Mouse (Mus musculus): ENCODE measurements around the gene Plekhg6.

The Plekhg6 gene

DNA sequence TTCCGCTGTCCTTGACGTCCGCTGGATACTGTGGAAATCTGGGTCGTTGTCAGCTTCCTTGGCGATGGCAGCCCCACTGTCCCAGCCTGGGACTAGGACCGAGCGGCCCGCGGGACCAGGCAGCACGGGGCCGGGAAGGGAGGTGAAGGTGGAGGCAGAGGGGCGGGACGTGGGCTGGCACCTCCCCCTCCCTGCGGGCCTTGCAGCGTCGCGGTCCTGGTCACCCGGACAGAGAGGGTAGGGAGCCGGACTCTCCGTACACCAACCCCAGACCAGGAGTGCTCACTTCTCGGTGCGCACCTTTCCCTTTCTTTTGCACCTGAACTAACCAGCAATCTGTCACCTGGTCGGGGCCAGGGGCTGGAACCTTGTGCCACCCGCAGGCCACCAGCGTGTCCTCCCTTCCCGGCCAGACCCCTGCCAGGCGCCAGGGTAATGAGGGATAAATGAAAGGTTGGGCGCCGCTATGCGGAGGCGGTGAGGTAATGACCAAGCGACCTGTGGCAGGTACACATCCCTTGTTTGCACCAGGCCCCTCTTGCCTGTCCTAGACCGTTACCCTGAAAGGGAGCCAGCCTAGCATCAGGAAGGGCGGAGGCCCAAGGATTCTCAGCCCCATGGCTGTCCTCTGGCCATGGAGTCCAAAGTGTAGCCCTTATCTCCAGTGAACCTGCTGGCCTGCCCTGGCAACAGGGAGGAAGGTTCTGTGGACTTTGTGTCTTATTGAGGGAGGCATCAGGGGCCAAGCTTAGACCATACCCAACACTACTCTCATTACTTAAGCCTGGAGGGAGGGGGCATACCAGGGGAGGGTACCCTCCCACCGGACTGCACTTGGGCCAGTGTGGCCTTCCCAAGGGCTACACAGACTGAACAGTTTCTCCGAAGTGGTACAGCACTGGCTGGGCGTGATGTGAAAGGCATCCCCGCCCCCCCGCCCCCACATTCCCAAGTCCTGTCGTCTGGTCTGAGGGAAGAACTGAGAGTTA is at the start of gene Plekhg6:
Gene Plekhg6, minus strand, starts transcription at position 422 of the 989 bp plus-strand sequence.
- CTCF ChIA-PET = no interaction called here

DNA sequence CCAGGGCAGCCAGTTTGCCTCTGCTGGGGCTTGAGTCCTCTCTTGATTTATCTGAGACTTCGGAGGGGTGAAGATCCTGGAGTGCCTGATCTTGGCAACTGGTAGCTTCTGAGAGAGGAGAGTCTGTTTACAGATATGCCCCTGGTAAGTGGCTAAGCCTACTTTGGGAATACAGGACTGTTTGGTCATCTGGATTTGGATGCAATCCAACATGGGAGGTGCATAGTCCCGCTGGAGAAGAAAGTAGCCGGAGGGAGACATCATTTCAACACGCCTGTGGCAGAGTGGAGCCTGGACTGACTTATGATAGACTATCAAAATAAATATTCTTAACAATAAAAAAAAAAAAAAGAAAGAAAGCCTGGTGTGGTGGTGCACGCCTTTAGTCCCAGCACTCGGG is 49.1 kb upstream of the Plekhg6 start:
- CTCF ChIA-PET = no interaction called here

DNA sequence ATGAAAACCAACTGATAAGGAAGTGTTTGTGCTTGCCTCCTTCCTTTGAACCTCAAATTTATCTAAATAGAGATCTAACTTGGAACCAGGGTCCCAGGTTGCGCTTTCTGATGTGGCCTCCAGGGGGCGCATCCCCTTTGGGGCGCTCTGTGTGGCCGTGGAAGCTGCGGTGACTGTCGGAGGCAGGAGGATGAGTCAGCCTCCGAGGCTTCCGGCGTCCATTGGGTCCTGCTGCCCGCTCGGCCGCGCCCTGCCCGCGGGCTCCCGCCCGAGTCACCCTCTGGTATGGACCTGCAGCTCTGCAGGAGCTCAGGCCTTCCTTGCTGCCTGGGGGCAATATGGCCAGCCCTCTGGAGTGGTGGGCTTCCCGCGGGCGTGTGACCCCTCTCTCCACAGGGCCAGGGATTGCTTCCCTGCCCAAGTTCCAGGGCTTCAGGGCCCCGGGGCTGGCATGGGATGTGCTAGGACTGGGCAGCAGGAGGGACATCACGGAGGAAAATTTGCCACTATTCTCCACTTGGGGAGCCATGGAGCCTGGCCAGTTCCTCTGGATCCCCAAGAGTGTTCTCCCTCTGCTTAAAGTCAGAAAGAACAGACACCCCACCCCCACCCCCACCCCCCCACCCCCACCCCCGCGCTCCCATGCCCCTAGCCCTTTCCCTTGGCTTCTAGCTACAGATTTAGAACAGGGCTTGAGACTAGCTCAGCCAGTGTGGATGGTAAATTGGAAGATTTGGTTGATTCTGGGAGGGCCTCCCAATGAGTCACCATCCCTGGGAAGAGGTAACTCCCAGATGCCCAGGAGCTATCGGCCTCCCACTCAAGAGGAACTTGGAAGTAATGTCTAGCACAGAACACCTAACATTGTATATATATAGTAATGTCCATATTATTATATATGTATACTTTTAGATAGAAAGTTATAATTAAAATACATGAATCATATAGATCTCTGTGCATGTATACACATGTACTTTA is 46.1 kb upstream of the Plekhg6 start:
- CTCF ChIA-PET = interaction anchor here (0.8 to 1.7 kb wide), 4 partner anchors 41 to 174 kb away, joined by 3 to 8 read pairs (median 5); no protein-coding TSS in a partner anchor

GRCm38 (mm10) chr6:125425205-125426090 is 44.9 kb upstream of the Plekhg6 start:
- CTCF ChIA-PET = interaction anchor here (0.6 to 1.0 kb wide), 5 partner anchors 9 to 1766 kb away, joined by 3 to 4 read pairs (median 3); no protein-coding TSS in a partner anchor

DNA sequence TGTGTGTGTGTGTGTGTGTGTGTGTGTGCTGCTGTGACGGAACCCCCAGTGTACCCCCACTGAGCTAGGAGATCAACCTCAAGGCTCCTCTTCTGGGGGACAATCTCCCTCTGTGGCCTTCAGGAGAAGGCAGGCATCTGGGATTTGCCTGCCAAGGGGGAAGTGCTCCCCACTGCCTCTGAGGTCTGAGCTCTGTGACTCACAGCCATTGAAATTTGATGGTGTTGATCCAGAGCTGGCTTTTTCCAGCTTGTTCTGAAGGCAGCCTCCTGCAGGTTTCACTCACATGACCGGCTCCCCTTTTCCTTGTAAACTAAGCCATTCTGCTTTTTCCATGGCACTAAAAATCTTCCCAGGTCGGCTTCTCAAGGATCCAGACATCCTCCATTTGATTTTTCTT is 43.6 kb upstream of the Plekhg6 start:
- CTCF ChIA-PET = interaction anchor here (0.6 to 1.2 kb wide), 4 partner anchors 18 to 254 kb away, joined by 3 read pairs; no protein-coding TSS in a partner anchor

GRCm38 (mm10) chr6:125423507-125423906 is 42.9 kb upstream of the Plekhg6 start:
- CTCF ChIA-PET = interaction anchor here (0.7 to 1.2 kb wide), 2 partner anchors 18 to 179 kb away, joined by 3 read pairs; no protein-coding TSS in a partner anchor

- CTCF ChIA-PET = no interaction called here
These were observed 42.5 kb upstream of the Plekhg6 start for GRCm38 (mm10) chr6:125423099-125423498.

DNA sequence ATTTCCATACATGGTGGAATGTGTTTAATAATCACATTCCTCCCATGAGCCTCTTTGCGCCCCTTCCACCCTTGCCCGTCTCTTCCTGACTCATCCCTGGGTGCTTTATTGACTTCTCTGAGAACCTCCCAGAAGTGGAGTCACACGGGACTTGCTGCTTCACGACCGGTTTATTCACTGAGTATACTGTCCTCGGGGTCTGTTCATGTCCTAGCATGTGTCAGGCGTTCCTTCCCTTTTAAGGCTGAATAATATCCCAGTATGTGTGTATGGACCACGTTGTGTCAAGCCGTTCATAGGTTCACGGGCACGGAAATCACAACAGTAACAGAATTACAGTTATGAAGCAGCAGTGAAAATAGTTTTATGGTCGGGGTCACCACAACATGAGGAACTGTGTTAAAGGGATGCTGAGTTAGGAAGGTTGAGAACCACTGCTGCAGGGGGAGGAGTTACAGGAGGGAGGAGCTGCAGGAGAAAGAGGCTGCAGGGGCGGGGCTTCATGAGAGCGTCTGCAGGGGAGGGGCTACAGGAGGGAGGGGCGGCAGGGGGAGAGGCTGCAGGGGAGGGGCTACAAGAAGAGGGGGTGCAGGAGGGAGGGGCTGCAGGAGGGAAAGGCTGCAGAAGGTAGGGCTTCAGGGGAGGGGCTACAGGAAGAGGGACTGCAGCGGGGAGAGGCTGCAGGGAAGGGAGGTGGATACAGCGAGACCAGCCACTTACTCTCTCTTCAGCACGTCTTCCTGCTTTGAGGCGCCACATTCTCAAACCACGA is 41.6 kb upstream of the Plekhg6 start:
- CTCF ChIA-PET = interaction anchor here (0.7 kb wide), 1 partner anchor 592 kb away, joined by 3 read pairs; no protein-coding TSS in a partner anchor

DNA sequence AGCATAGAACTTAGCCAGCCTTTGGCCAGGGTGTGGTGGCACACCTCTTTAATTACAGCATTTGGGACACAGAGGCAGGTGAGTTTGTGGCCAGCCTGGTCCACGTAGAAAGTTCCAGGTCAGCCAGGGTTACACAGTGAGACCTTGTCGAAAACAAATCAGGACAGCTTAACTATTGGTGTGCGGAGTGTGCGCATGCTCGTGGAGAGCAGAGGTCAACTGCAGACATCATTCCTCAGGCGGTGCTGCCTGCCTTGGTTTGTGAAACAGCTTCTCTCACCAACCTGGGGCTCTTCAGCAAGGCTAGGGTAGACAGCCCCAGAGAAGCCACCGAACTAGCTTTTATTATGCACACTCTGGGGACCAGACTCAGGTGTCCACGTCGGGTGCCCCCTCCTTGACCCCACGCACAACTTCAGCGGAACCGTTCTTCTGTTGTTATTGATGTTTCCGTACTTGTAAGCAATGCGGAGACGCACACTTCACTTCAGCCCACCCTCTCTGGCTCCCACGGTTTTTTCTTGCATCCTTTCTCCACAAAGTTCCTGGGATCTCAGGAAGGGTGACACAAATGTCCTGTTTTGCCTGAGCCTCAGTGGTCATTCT is 40.0 kb upstream of the Plekhg6 start:
- CTCF ChIA-PET = interaction anchor here (0.6 kb wide), 1 partner anchor 40 kb away, joined by 3 read pairs; no protein-coding TSS in a partner anchor

DNA sequence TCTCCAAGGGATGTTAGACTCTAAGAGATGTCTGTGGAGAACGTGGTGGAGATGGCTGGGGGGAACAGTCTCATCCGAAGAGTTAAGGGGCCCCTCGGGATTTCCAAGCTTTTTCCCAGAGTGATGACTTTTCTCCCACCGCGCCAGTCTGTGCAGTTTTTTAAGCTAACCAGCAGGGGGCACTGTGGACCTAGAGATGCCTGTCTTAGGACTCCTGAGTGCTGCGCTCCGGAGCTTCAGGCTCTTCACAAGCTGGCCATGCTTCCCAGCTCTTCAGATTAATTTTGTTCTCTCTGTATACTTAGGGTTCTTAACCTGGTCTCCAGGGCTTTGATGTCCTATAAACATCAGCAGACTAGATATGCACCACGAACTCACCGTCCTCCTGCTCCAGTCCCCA is 38.2 kb upstream of the Plekhg6 start:
- CTCF ChIA-PET = interaction anchor here (0.6 to 1.5 kb wide), 7 partner anchors 12 to 194 kb away, joined by 3 to 8 read pairs (median 4); partner anchors contain the start of gene Cd9

- CTCF ChIA-PET = no interaction called here
These were observed 32.7 kb upstream of the Plekhg6 start for GRCm38 (mm10) chr6:125413326-125413725.

DNA sequence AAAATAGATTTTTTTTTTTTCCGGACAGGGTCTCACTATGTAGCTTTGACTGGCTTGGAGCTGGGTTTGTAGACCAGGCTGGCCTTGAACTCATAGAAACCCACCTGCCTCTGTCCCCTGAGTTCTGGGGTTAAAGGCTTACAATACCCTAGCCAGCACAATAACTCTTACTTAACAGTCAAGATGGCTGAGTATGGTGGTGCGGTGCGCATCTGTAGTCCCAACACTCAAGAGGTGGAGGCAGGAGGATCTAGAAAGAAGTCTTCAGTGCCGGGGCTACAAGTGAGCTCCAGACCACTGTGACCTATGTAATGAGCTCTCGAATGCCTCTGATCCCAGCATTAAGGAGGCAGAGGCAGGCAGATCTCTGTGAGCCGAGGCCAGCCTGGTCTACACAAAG is 31.1 kb upstream of the Plekhg6 start:
- CTCF ChIA-PET = no interaction called here

DNA sequence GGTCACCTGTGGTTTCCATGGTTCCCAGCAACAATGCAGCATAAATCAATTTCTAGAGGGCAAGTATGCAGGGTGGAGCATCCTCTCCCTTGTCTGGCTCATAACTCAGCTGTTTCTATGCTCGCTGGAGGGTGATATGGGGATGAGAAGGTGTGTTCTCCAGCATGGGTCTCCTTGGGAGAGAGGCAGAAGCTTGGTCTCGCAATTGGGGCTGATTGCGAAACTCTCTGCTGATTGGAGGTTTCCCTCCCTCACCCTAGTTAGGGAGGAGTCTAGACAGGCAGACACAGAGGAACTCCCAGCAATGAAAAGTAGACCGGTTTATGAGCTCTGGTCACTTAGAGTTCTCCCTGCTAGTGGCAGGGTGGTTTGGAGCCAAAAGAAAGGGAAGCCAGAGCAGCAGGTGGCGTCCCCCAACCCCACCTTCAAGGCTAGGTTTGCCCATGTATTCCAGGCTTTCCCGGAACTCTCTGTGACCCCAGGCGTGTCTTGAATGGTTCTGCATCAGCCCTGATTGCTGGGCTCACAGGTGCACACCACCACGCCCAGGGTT is 30.5 kb upstream of the Plekhg6 start:
- CTCF ChIA-PET = interaction anchor here (1.2 kb wide), 1 partner anchor 14 kb away, joined by 3 read pairs; no protein-coding TSS in a partner anchor

DNA sequence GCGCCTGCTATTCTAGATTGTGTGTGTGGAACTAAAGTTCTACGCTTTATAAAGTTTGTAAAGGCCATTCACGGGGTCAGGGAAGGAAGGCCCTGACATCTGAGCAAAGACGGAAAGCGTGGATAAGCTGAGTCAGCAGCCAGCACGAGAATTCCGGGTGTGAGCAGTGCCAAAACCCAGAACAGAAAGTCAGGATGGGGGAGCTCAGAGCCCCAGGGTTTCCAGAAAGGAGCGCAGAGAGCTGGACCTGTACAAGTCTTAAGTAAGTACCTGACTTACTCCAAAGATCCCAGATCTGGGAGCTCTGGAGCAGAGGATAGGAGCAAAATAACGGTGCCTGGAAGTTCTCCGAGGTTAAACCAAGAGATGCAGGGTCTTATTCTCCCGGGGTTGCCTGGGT is 30.0 kb upstream of the Plekhg6 start:
- CTCF ChIA-PET = interaction anchor here (1.2 kb wide), 1 partner anchor 15 kb away, joined by 3 read pairs; no protein-coding TSS in a partner anchor

DNA sequence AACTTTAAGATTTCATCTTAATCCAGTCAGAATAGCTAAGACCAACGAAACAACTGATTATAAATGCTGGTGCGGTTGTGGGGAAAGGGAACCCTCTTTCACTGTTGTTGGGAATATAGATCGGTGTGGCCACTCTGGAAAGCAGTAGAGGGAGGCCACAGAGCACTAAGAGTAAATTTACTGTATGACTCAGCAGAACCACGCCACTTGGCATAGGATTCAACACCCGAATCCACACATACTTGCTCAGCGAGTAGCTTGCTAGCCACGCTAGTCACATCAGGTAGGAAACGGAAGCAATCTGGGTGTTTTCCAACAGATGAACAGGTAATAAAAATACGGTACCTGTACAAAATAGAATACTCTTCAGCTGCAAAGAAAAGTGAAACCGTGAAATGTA is 27.1 kb upstream of the Plekhg6 start:
- CTCF ChIA-PET = no interaction called here

DNA sequence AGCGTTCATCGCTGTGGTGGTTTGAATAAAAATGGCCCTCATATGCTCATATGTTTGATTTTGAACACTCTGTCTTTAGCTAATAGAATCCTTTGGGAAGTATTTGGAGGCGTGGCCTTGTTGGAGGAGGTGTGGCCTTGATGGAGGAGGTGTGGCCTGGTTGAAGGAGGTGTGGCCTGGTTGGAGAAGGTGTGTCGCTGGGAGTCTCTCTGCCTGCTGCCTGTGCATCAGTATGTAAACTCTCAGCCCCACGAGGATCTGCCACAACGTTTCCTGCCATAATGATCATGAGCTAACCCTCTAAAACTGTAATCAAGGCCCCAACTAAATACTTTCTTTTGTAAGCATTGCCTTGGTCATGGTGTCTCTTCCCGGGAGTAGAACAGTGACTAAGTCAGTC is 26.6 kb upstream of the Plekhg6 start:
- CTCF ChIA-PET = no interaction called here

- CTCF ChIA-PET = no interaction called here
These were observed 25.1 kb upstream of the Plekhg6 start for GRCm38 (mm10) chr6:125405461-125406382.

DNA sequence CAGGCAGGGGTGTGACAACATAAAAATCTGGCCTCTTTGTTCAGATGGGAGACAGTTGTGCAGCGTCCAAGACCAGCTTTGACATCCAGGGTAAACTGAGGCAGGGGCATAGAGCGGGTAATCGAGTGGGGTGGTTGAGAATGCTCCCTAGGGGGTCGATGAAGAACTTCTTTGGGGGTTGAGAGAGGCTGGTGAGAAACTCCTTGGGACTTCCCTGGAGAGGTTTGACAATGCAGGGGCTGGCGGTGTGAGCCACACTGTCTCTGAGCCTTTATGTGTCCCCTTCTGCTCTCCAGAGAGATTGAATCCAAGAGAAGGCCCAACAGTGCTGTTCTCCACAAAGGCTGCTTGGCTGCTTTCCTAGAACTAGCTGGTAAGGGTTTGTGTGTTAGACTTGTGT is 9.3 kb upstream of the Plekhg6 start:
- CTCF ChIA-PET = no interaction called here
